Mouse (Mus musculus) naive thymus-derived CD4-positive, alpha-beta T cell, adult 5 months (primary cell): Measurements from ENCODE around the gene Polm. TPM values are rescaled to one million over a fixed set of nuclear protein-coding genes. Genes with fewer than 3 reads are reported as not detected.

Source experiments
- polyA plus RNA-seq: library from polyadenylated mRNA; unstranded; fragments of 100-300 nt; shearing (Covaris generic); gene quantifications from one replicate; pipeline ENCODE4 v1.2.1, GENCODE M21; 2017

The Polm gene
- 12.9 TPM for polyA plus RNA-seq

GRCm38 (mm10) chr11:5837251-5838246 is at the start of gene Polm:
Polm (minus strand) TSS chr11:5838016.

GRCm38 (mm10) chr11:5877921-5878526 is 40.2 kb upstream of the Polm start, which contains the start of gene Pold2:
Pold2 (minus strand) TSS chr11:5878292.

GRCm38 (mm10) chr11:5861678-5862393 is 24.0 kb upstream of the Polm start, which contains the start of gene Aebp1:
Aebp1 (plus strand) TSS chr11:5861947.

GRCm38 (mm10) chr11:5803551-5803981 is 34.2 kb downstream of the Polm start, which contains the start of gene Pgam2:
Pgam2 (minus strand) TSS chr11:5803733.

GRCm38 (mm10) chr11:5788056-5789014 is 49.5 kb downstream of the Polm start, which contains the start of gene Dbnl:
Dbnl (plus strand) TSS chr11:5788488.

Other genes with a start within 250 kb of the Polm start
- 121 TPM for gene Mrps24, start 122.3 kb downstream of the Polm start, polyA plus RNA-seq
- gene Urgcp, start 75.6 kb downstream of the Polm start, polyA plus RNA-seq: 29.8 TPM
- gene Dbnl, start 49.5 kb downstream of the Polm start, polyA plus RNA-seq: 163 TPM
- gene Pgam2, start 34.3 kb downstream of the Polm start, polyA plus RNA-seq: 2.5 TPM
- gene Aebp1, start 23.9 kb upstream of the Polm start, polyA plus RNA-seq: 0.14 TPM
- 70.6 TPM for gene Pold2, start 40.3 kb upstream of the Polm start, polyA plus RNA-seq
- gene Myl7, start 60.8 kb upstream of the Polm start, polyA plus RNA-seq: not detected
- not detected for gene Gck, start 112.1 kb upstream of the Polm start, polyA plus RNA-seq
- 34.7 TPM for gene Ykt6, start 117.7 kb upstream of the Polm start, polyA plus RNA-seq
- 4.0 TPM for gene Camk2b, start 228.3 kb upstream of the Polm start, polyA plus RNA-seq